Mouse (Mus musculus): ENCODE data around the gene Acsl5. TPM values are rescaled to one million over a fixed set of nuclear protein-coding genes. Genes with fewer than 3 reads are reported as not detected.
A peak's percentile ranks its signal among the peaks of the same experiment; 100 is the strongest.

The Acsl5 gene
- total RNA-seq, 2 experiments from 2014 or later = 34.4 to 34.9 TPM

- DNase-seq (ENCODE audit: low spot score in 2 of 2) = peak in 1 of 2 experiments; percentile 27
Observed at GRCm38 (mm10) chr19:55239766-55240426, 11.8 kb upstream of the Acsl5 start.

GRCm38 (mm10) chr19:55241186-55241645, 10.5 kb upstream of the Acsl5 start, which contains the start of gene Gucy2g:
TSS of gene Gucy2g (minus strand) at chr19:55241236.
- no peak for DNase-seq (ENCODE audit: low spot score in 2 of 2)

GRCm38 (mm10) chr19:55244791-55245231, 6.9 kb upstream of the Acsl5 start:
- peak; percentile 26 to 63 for DNase-seq (ENCODE audit: low spot score in 2 of 2)

- DNase-seq (ENCODE audit: low spot score in 2 of 2) = no peak
Observed at GRCm38 (mm10) chr19:55247563-55247962, 4.2 kb upstream of the Acsl5 start.

DNA sequence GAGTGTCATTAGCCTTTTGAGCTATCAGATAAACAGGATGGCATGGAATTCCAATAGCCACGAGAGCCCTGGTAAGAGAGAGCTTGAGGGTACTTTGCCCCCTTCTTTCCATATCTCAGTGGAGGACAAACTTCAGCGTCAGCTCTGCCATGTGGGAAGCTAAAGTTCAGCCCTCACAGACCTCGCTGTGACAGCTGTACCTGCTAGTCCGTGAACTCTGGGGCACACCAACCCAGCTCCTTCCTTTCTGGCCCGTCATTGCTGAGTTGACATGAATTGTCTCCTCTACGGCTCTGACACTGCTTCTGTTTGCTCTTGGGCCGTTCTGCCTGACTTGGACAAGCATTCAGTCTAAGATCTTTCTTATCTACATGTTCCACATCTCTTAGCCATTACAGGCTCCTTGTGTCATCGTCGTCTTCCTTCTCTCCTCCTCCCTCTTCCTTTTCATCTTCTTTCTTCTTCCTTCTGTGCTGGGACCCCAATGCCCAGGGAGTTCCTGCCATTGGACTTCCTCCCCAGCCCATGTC, 3.7 kb upstream of the Acsl5 start:
- no peak for DNase-seq (ENCODE audit: low spot score in 2 of 2)

DNA sequence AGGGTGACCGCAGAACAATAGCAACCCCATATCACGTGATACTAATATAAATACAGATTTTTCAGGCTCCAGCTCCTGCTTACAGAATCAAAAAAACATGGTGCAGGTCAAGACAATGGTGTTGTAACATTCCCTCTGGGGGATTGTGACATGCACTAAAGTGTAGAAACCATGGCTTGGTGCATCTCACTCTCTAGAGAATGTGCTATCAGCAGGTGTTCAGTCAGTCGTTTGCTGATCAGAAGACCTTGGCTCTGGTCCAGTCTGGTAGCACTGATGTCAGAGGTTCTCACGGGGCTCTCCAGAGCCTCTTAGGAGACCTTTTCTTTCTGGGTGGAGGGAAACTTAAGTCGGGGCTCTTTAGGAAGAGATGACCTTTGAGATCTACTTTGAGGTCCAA, 1.3 kb upstream of the Acsl5 start:
- DNase-seq (ENCODE audit: low spot score in 2 of 2) = no peak

GRCm38 (mm10) chr19:55253239-55253569, 1.5 kb downstream of the Acsl5 start:
- no peak for DNase-seq (ENCODE audit: low spot score in 2 of 2)

DNA sequence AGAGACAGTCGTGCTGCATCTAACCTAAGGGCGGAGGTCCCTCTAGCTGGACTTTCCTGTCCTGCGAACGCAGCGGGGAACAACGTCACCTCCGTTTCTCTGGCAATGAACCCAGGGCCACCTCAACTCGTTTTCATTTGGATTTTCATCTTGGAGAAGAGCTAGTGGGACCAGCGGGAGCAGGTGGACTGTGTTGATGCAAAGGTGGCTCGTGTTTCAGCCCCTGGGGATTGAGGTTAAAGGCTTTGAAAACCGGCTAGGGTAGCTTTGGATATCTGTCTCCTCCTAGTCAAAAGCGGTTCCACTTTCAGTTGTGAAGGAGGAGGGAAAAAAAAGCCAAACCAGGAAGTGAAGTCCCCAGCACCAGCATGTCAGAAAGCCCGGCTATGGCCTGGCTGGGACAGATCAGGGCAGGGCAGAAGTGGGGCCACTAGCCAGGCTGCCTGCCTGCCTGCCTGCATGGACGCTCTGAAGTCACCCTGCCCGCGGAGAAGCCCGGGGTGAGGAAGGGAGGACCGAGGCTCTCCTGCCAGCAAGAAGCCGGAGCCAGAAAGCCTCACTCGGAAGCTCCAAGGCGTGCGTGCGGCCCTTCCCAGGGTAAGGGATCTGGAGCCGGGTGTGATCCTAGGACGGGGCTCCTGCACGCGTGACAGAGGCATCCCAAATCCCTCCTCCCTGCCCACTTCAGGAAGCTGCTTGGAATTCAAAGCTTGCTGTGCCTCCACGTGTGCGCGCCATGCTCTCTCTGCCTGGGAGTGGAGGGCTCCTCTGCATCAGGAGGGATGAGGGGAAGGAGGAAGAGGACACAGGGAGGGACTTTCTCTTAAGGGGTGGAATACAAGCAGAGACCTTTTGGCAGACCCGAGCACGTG, 2.1 kb downstream of the Acsl5 start:
- peak; percentile 47 to 50 for DNase-seq (ENCODE audit: low spot score in 2 of 2)

DNA sequence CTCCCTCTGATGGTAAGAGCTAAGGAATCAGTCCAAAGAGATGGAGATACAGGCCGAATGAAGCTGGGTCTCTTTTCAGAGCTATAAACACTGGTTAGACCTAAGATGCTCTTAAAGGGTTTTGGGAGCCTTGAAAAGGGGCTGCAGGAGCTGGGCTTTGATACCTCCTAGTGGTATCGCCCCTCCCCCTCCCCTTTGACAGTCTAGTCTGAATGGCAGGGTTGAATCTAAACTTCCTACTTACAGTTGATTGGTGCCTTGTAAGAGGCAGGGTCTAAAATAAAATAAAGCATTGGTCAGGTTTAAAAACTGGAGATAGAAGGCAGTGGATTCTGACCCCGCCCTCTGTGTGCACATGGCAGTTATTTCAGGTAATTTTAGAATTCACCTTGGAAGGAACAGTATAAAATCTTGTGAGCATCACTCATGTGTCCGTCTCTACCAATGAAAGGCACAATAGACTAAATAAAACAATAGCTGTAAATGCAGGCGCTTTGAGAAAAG, 2.8 kb downstream of the Acsl5 start:
- peak in 1 of 2 experiments; percentile 56 for DNase-seq (ENCODE audit: low spot score in 2 of 2)

- peak; percentile 31 to 67 for DNase-seq (ENCODE audit: low spot score in 2 of 2)
Observed at GRCm38 (mm10) chr19:55256156-55256555, 4.4 kb downstream of the Acsl5 start.

GRCm38 (mm10) chr19:55257656-55258375, 6.1 kb downstream of the Acsl5 start:
- no peak for DNase-seq (ENCODE audit: low spot score in 2 of 2)

GRCm38 (mm10) chr19:55258514-55258913, 6.8 kb downstream of the Acsl5 start:
- no peak for DNase-seq (ENCODE audit: low spot score in 2 of 2)

DNA sequence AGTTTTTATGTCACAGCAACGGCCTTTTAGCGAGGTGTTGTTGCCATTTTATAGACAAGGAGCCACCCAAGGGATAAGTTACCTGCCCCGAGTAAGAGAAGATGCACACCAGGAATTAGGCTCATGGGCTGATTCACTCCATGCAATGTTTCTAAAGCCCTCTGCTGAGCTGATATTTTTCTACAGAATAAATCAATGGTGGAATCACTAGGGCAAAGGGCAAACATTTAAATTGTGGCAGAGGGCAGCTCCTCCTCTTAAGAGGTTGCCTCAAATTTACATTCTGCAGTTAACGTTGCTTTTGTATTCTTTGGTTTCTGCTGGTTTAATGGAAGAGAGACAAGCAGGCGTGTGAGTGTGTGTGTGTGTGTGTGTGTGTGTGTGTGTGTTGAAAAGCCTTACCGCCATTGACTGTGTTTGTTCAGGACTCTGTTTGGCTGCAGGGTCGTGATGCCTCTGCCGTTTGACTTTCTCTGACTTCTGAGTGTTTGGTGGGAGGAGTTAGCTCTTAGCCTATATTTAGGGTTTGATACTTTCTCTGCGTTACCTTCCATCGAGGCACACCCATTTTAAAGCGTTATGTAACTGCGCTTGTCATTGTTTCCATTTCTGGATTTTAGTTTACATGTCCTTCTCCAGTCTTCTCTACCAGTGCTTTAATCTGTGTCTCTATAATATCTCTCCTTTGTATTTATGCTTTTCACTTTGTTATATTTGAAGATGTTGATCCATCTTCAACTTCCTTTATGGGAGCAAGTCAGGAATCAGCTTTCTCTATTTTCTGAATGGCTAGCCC, 8.8 kb downstream of the Acsl5 start:
- no peak for DNase-seq (ENCODE audit: low spot score in 2 of 2)

- no peak for DNase-seq (ENCODE audit: low spot score in 2 of 2)
Observed at GRCm38 (mm10) chr19:55265269-55265668, 13.5 kb downstream of the Acsl5 start.

GRCm38 (mm10) chr19:55266786-55267185, 15.0 kb downstream of the Acsl5 start:
- DNase-seq (ENCODE audit: low spot score in 2 of 2) = no peak

GRCm38 (mm10) chr19:55268150-55268549, 16.4 kb downstream of the Acsl5 start:
- DNase-seq (ENCODE audit: low spot score in 2 of 2) = no peak

DNA sequence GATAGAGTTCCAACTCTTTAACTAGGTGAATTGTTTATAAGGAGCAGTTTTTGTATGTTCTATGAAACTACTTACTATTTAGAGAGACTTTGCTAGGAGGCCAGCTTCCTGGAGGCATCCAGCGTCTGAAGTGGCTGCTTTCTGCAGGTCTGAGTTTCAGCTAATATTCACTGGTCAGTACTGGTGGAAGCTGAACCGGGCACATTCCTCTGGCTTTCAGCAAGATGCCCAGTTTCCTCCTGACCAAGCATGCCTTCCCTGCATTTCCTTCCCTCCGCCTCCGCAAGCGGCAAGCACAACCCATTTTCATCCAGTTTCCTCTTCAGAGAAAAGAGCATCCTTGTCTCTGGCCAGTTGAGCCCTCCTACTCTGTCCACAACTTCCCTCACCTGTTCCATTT, 17.3 kb downstream of the Acsl5 start:
- DNase-seq (ENCODE audit: low spot score in 2 of 2) = no peak

DNA sequence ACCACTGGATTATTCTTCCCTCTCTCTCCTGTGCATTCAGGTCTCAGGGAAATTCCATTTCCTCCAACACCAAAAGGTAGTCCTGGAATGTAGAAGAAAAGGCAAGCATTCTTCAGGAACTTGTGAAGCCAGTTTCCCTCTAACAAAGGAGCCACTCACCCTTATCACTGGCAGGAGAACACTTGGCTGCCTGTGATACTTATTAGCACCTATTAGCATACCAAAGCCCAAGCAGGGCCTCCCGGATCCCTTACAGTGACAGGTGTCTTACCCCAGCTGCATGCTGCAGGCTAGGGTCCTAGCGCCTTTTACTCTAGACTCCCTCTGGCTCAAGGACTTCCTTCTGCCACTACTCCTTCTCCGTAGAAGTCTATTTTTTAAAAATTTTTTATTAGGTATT, 19.7 kb downstream of the Acsl5 start:
- no peak for DNase-seq (ENCODE audit: low spot score in 2 of 2)

- no peak for DNase-seq (ENCODE audit: low spot score in 2 of 2)
Observed at GRCm38 (mm10) chr19:55273340-55273739, 21.6 kb downstream of the Acsl5 start.

- no peak for DNase-seq (ENCODE audit: low spot score in 2 of 2)
Observed at GRCm38 (mm10) chr19:55276100-55276499, 24.4 kb downstream of the Acsl5 start.
